Mouse (Mus musculus) layer of hippocampus, adult 8-10 months (tissue): ENCODE data around the gene Ehbp1. TPM values are rescaled to one million over a fixed set of nuclear protein-coding genes. Genes with fewer than 3 reads are reported as not detected.

Source experiments
- DNase-seq, 2 experiments: peaks; one replicate each; pipeline ENCODE4 v3.0.0; 2022; ENCODE audit warnings: low spot score in 2 of 2
- total RNA-seq, 4 experiments: library from RNA; stranded (reverse); gene quantifications; 2 replicates each; pipeline ENCODE4 v1.2.4; 2022

The Ehbp1 gene
- total RNA-seq, 4 experiments from 2014 or later = 42.5 to 54.5 (median 51.4) TPM

DNA sequence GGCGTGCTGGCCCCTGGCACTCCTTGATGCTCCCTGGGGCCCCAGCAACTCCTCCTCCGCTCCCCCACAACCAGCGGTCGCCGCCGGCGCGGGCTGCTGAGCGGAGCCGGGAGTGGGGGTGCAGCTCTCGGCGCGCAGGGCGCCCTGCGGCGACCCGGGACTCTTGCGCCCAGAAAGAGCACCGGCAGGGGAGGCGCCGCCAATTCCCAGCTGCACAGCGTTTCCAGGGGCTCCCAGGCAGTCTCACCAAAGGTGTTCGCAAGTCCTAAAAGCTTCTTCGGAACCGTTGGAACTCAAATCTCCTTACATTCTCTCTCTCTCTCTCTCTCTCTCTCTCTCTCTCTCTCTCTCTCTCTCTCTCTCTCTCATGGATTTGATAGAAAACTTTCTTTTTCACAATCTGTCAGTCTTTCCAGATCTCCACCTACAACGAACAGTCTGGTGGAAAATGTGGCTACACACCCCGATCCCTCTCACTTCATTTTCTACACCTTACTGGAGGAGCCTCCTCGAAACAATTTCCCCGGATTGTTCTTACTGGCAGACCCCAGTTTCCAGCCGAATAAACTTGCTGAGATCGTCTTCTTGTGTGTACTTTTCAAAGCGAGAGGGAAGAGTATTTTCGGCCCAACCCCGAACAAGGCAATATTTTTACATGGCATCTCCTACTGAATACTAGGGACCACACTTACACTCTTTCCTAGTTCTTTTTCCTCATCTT lies 339.9 kb downstream of the Ehbp1 start:
- no peak for DNase-seq

DNA sequence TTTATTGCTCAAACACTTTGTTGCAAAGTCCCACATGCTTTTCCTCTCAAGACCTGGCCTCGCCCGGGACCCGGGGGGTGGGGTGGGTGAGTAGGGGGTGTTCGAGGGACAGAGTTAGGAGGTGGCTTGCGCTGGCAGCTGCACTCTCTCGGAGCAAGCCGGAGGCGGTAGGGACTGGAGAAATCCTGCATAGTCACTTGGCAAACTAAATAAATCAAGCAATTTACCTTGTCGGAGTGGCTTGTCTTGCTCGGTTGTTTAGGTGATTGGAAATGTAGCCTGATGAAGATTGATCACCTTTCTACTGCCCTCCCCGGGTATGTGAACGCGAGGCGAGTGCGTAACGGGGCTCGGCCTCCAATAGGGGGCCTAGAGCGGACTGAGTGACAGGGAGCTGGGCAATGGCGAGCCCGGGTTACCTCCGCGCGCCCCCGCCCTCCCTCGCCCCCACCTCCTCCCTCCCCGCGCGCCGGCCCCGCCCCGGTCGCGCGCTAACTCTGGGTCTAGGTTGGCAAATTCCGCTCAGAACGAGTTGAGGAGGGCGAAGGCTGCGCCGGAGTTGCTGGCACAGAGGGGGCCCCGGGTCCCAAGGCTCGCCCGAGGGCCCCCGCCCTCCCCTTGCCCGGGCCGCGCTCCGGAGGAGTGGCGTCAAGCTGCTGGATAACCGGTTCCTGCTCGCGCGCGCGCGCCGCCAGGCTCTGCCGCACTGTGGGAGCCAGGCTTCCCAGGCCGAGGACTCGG lies 340.6 kb downstream of the Ehbp1 start:
- DNase-seq = no peak

DNA sequence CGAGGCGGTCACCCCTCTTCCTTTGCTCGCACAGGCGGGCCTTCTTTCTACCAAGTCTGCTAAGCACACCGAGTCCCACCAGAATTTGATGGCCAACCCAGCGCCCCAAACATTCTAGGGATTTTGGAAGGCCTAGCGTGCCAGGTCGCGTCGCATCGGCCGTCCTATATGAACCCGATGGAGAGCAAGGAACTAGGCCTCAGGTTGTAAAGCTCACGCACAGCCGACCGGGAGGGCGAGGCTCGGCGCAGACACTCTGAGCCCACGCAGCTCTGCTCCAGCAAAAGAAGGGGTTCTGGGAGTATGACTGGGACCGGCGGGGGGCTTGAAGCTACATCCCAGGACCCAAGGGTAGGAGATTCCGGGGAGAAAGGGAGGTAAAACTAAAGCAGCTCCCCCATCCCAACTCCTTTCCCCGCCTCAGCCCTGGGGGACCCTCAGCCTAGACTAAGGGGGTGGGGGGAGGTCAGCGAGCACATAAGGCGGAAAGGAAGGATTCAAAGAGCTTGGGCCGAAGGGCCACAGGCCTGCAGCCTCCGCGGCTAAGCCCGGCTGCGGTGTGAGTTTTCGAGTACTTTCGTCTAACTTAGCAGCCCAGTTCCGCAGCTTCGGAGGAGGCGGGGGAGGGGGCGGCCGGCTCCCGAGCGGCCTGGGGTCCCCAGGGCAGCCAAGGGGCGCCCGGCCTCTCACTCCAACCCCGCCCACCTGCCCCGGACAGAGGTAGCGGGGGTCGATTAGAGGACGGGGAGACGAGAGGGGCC lies 341.6 kb downstream of the Ehbp1 start:
- no peak for DNase-seq

GRCm38 (mm10) chr11:21999396-22000315 lies 342.4 kb downstream of the Ehbp1 start:
- no peak for DNase-seq

DNA sequence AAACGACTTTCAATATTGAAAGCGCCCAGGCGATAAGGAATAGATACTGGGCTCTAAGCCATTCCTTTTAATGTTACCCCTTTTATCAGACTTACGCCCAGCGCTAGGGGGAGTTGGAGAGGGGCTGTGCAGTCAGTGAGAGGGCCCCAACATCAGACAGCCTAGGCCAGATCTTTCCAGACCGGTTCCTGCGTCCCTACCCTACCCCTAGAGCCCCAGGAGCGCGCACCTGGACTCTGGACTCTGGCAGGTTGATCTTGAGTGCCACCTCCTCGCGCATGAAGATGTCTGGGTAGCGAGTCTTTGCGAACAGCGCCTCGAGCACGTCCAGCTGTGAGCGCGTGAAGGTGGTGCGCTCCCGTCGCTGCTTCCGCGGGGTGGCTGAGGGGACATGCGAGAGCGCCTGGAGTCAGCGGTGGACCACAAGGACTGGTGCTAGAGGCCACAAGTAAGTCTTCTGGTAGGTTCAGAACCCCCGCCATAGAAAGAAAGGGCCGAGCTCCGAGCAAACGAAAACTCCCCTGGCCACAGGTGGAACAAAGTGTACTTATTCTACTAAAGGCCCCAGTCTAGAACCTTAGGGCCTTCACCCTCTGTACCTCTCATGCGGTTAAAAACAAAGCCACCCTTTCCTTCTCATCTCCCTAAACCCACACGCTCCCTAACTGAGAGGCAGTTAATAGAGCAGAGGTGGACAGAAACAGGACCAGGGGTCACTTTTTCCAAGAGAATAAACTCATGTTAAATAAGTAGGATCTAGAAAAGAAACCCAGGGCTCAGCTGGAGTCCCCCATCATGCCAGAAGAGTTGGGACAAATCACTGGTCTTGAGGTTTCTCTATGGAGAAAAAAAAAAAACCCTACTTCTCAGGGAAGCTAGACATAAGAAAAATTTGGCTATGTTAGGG lies 343.7 kb downstream of the Ehbp1 start:
- no peak for DNase-seq

- DNase-seq = no peak
Measured at GRCm38 (mm10) chr11:21997561-21998140, 344.4 kb downstream of the Ehbp1 start.

DNA sequence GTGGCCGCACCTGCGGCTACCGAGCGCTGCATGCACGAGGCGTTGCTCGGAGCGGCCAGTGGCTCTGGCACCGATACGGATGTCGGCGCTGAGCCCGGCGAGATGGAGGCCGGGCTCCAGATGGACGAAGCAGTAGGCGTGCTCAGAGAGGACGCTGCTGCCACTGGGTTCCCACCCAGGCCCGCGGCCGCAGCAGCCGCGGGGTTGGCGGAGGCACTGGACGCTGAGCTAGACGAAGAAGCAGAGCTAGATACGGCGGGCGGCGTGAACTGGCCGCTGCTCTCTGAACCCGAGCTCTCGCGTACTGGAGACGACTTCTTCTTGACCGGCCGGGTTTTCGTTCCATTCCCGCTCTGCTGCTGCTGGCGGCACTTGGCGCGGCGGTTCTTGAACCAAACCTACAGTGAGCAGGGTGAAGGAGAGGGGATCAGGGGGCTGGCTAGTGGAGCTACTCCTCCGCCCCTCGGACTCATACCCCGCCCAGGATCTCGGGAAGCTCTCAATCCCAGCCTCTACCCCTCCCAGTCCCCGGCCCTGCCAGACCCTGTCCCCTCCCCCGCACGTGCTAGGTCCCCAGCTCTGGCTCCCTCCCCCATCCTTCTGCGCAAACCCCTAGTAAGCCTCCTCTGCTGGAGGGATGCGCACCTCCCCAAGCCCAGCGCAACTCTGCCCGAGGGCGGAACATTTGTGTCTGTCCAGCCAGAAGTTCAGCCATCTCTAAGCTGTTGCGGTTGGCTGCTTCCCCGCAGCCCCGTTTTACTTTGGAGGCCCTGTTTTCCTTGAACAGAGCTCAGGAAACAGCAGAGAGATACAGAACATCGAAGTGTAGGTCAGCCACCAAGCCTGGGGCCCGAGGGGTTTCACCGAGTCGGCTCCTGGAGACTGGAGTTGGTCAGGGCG lies 345.2 kb downstream of the Ehbp1 start:
- DNase-seq = no peak

DNA sequence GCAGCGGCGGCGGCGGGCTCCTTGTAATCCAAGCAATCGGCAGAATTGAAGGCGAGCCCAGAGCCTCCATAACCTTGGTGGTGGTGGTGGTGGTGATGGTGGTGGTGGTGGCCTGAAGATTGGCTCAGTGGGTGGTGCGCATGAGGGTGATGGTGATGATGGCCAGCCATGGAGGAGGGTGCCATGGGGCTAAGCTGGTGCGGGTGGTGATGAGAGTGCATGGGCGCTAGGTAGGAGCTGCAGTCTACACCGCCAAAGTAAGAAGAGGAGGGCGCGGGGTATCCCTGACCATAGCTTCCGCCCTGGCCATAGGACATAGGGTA lies 345.8 kb downstream of the Ehbp1 start:
- no peak for DNase-seq

DNA sequence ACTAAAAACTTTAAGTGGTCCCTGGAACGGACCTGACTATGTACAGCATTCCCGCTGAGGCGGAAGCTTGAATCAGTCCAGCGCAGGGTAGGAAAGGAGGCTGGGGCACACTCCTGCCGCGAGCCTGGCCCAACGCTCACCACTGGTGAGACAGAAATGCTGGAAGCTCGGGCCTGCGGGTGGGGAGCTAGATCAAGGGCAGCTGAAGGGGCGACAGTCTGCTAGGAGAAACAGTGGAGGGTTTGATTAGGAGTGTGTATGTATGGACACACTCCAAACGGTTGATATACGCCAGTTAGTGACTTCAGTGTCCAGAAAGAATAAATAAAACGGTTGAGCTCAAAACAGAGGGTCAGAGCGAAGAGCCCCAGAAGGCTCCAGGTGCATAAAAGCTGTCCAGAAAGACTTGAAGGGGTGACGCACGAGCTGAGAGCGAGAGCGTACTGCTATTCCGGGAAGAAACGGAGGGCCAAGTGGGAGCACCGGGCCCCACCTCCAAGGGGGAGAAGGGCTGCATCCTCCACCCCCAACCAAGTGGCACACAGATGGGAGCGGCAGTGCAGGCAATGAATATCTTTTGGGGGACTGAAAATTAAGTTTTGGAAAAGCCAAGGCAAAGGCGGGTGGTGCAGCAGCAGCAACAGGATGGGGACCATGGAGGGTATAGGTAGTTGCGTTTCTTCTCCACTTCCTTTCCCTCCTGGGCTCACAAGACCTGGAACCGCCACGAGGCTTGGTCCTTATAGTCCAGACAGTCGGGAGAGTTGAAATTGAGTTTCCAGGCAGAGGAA lies 346.4 kb downstream of the Ehbp1 start:
- no peak for DNase-seq

DNA sequence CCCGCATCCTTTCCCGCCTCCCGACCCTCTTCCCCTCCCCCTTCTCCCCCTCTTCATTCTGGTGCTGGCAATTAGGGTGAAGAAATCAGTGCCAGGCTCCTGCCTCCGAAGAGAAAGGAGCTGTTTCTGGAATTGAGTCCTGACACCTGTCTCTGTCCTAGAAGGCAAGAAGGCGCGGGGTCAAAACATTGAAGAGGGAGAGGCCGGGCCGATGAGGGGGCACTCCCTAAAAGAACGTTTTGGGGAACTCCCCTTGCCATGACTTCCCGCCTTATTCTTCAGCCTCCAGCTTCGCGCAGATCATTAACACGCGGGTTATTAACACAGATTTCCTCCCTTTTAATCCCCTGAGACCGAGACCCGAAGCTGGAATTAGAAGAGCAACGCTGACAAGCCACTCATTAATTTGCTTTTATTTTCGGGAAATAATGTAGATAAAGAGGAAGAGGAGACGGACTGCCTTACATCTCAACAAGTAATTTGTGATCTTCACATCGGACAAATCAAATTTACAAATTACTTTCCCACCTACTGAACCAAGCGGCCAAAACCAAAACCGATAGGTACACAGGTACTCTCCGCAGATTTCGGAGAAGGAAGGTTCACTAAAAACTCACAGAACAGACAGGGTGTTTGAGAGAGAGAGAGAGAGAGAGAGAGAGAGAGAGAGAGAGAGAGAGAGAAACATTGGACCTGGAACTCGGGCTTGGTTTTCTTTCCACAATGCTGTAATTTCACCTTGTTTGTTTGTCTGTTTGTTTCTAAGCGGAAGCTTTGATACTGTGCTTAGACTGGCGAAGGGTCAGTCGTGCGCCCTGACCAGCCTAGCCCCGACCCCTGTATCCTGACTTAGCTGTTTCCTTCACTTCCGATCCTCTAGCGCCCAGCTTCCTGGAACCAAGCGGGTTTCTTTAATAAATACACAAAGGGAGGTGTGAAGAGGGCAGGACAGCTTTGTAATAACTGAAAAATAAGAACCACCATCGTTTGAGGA lies 347.4 kb downstream of the Ehbp1 start:
- DNase-seq = no peak

DNA sequence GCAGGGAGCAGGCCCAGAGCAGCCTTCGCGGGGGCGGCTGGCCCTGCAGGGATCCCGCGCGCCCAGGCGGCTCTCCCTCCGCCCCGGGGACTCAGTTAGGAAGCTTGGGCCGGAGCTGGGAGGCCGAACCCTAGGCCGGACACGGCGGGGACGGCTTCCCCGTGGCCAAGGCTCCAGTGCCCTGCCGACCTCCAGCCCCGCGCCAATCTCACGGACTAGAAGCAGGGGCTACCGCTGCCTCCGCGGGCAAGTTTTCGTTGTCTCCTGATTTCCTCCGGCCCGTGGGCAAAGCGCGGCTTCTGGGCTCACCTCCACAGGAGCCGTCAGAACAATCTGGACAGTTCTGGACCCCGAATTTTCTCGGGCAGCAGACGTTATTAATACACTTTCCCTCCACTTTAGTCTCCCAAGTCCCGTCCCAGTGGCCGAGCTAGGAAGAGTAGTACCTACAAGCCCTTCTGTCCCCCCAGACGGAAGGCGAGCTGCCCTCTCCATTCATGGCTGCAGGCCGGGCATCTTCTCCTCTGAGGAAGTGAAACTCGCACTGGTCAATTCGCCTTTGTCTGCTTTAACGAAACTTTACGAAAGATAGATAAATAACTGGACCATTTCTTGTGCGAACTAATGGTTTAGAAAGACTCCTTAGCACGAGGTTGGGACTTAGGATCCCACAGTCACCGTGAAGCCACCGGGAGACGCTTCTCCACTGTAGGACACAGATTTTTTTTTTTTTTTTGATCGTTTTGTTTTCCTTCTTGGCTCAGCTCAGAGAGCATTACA lies 348.3 kb downstream of the Ehbp1 start:
- no peak for DNase-seq

GRCm38 (mm10) chr11:21992761-21993596 lies 349.1 kb downstream of the Ehbp1 start:
- no peak for DNase-seq

GRCm38 (mm10) chr11:21988398-21988946 lies 353.6 kb downstream of the Ehbp1 start:
- no peak for DNase-seq

DNA sequence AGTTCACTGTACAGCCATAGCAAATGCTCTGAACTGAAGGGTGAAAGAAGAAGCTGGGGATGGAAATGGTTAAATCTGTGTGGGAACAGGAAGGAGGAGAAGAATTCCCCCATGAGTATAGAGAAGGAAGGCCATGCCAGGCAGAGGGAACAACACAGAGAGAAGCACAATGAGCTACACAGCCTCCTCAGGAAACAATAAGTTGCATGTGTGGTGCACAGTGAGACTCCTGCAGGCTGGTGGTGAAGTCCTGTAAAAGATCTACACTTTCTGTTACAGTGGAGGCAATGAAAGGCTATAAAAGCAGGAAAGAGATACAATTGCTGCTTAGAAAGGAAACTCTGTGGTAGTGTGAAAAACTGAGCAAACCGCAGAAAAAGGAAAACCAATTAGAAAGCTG lies 357.0 kb downstream of the Ehbp1 start:
- no peak for DNase-seq
